Mouse (Mus musculus) T-helper 2 cell (primary cell): ENCODE measurements around the gene Mon2.

ENCODE experiments used
- in situ Hi-C: fragments of 300-600 bp; cut with MboI, MseI; formaldehyde crosslinking; loops from one replicate; pipeline ENCODE4 v1.15.1; 2025; ENCODE audit warnings: high pct_unique_total_duplicates

Mon2 gene

GRCm38 (mm10) chr10:122964241-122964636 lies 112.1 kb downstream of the Mon2 start:
- in situ Hi-C loops: no loop called here

GRCm38 (mm10) chr10:122963463-122964240 lies 112.7 kb downstream of the Mon2 start:
- in situ Hi-C loops: no loop called here

GRCm38 (mm10) chr10:122962651-122963050 lies 113.7 kb downstream of the Mon2 start:
- in situ Hi-C loops: no loop called here

- in situ Hi-C loops: no loop called here
Observed at GRCm38 (mm10) chr10:122961494-122961893, 114.8 kb downstream of the Mon2 start.

- in situ Hi-C loops: no loop called here
Observed at GRCm38 (mm10) chr10:122960738-122961137, 115.6 kb downstream of the Mon2 start.

GRCm38 (mm10) chr10:122960216-122960615 lies 116.1 kb downstream of the Mon2 start:
- in situ Hi-C loops: no loop called here

- in situ Hi-C loops: no loop called here
Observed at GRCm38 (mm10) chr10:122958699-122959098, 117.6 kb downstream of the Mon2 start.

- in situ Hi-C loops: no loop called here
Observed at GRCm38 (mm10) chr10:122957918-122958317, 118.4 kb downstream of the Mon2 start.

GRCm38 (mm10) chr10:122953576-122953975 lies 122.7 kb downstream of the Mon2 start:
- in situ Hi-C loops: no loop called here

- in situ Hi-C loops: no loop called here
Observed at GRCm38 (mm10) chr10:122950966-122951365, 125.3 kb downstream of the Mon2 start.

GRCm38 (mm10) chr10:122944888-122945287 lies 131.4 kb downstream of the Mon2 start:
- in situ Hi-C loops: no loop called here

- in situ Hi-C loops: no loop called here
Observed at GRCm38 (mm10) chr10:122943824-122944223, 132.5 kb downstream of the Mon2 start.

GRCm38 (mm10) chr10:122942771-122943170 lies 133.5 kb downstream of the Mon2 start:
- in situ Hi-C loops: no loop called here
